Mouse (Mus musculus) forebrain, embryonic 11.5 days (tissue): ENCODE results near the gene Arhgap24. TPM values are rescaled to one million over a fixed set of nuclear protein-coding genes. Genes with fewer than 3 reads are reported as not detected.

Experiments
- ATAC-seq: fragments of 200-750 bp; cut with Nextera tagmentation; replicated peaks from 2 replicates; pipeline ENCODE4 v1.8.0; 2017; ENCODE audit warnings: moderate TSS enrichment; ENCODE audit not compliant: low FRiP score
- DNase-seq: peaks from one replicate; pipeline ENCODE4 v3.0.0-alpha.2; 2017; ENCODE audit warnings: low spot score
- H3K27ac ChIP-seq: fragments of 300-500 bp; sonication (generic); 2 replicates; pipeline ENCODE4 v1.5.1; 2014; ENCODE audit warnings: low read depth, low read length
- H3K27me3 ChIP-seq: fragments of 300-500 bp; sonication (generic); 2 replicates; pipeline ENCODE4 v1.6.1; 2014; ENCODE audit warnings: mild to moderate bottlenecking, low read length, mixed read lengths; ENCODE audit not compliant: control insufficient read depth, insufficient read depth
- H3K36me3 ChIP-seq: fragments of 300-500 bp; sonication (generic); 2 replicates; pipeline ENCODE4 v1.6.1; 2014; ENCODE audit warnings: mild to moderate bottlenecking, low read length, moderate library complexity, mixed read lengths; ENCODE audit not compliant: control insufficient read depth, insufficient read depth
- H3K4me1 ChIP-seq: fragments of 300-500 bp; sonication (generic); replicated peaks from 2 replicates; pipeline ENCODE4 v1.6.1; 2014; ENCODE audit warnings: low read length, mixed read lengths; ENCODE audit not compliant: control insufficient read depth, insufficient read depth
- H3K4me2 ChIP-seq: fragments of 300-500 bp; sonication (generic); 2 replicates; pipeline ENCODE4 v1.6.1; 2014; ENCODE audit warnings: low read depth, mild to moderate bottlenecking, low read length, moderate library complexity, mixed read lengths; ENCODE audit not compliant: severe bottlenecking
- H3K4me3 ChIP-seq: fragments of 300-500 bp; sonication (generic); 2 replicates; pipeline ENCODE4 v1.5.1; 2014; ENCODE audit warnings: low read depth, low read length
- H3K9ac ChIP-seq: fragments of 300-500 bp; sonication (generic); 2 replicates; pipeline ENCODE4 v1.6.1; 2014; ENCODE audit warnings: low read length
- H3K9me3 ChIP-seq: fragments of 300-500 bp; sonication (generic); 2 replicates; pipeline ENCODE4 v1.6.1; 2016; ENCODE audit warnings: low read length, mixed read lengths; ENCODE audit not compliant: control insufficient read depth
- WGBS: fragments of 180-500 bp; shearing (Covaris S2); extraction: QIAGEN DNeasy Blood & Tissue Kit; methylation state at CpG from one replicate; pipeline ENCODE4 v1.1.7; 2014; 5-methylcytosine and 5-hydroxymethylcytosine counted together
- polyA plus RNA-seq: library from polyadenylated mRNA; unstranded; fragments of >200 nt; fragmentation: Nextera tagmentation; extraction: Ambion mirVana; gene quantifications from 2 replicates; pipeline ENCODE4 v1.2.1, GENCODE M21; 2014

Arhgap24 gene
- polyA plus RNA-seq, 1 experiment from 2014 or later, result 1.9 TPM

- Histone ChIP-seq H3K27me3 (no peaks in the 10 kb centered on the region), H3K27ac (no peak overlapping the region), H3K4me3 (no peak overlapping the region), H3K9ac (no peak overlapping the region), H3K4me1 (no peaks in the 10 kb centered on the region), H3K9me3 (no peaks in the 10 kb centered on the region), H3K4me2 (no peak overlapping the region), H3K36me3 (no peaks in the 10 kb centered on the region)
- 74% methylated on average over 2 of the region's 2 CpGs for WGBS
- DNase-seq, result no peak
- no peak for ATAC-seq
Measured at GRCm38 (mm10) chr5:102509381-102509780, 28.2 kb downstream of the Arhgap24 start.

GRCm38 (mm10) chr5:102511651-102512050 is 30.5 kb downstream of the Arhgap24 start:
- Histone ChIP-seq H3K4me2 (no peak overlapping the region), H3K9me3 (no peaks in the 10 kb centered on the region), H3K9ac (no peak overlapping the region), H3K27ac (no peak overlapping the region), H3K4me1 (no peaks in the 10 kb centered on the region), H3K36me3 (no peaks in the 10 kb centered on the region), H3K4me3 (no peak overlapping the region), H3K27me3 (no peaks in the 10 kb centered on the region)
- ATAC-seq, result no peak
- DNase-seq, result no peak
- 84% methylated on average over 4 of the region's 4 CpGs for WGBS

GRCm38 (mm10) chr5:102515496-102515895 is 34.3 kb downstream of the Arhgap24 start:
- no peaks in the 10 kb centered on the region for H3K4me1 ChIP-seq
- H3K36me3 ChIP-seq, result no peaks in the 10 kb centered on the region
- no peak overlapping the region for H3K27ac ChIP-seq
- H3K9me3 ChIP-seq, result no peaks in the 10 kb centered on the region
- no peak overlapping the region for H3K4me3 ChIP-seq
- WGBS, result 84% methylated on average over 7 of the region's 7 CpGs
- H3K9ac ChIP-seq, result no peak overlapping the region
- H3K4me2 ChIP-seq, result no peak overlapping the region
- ATAC-seq (no peak), DNase-seq (no peak)
- H3K27me3 ChIP-seq, result no peaks in the 10 kb centered on the region

GRCm38 (mm10) chr5:102520506-102520905 is 39.3 kb downstream of the Arhgap24 start:
- WGBS, result 88% methylated on average over 1 of the region's 1 CpGs
- H3K4me3 ChIP-seq, result no peak overlapping the region
- H3K4me2 ChIP-seq, result no peak overlapping the region
- H3K4me1 ChIP-seq, result no peaks in the 10 kb centered on the region
- H3K36me3 ChIP-seq, result no peaks in the 10 kb centered on the region
- DNase-seq (no peak), ATAC-seq (no peak)
- H3K27ac ChIP-seq, result no peak overlapping the region
- H3K27me3 ChIP-seq, result no peaks in the 10 kb centered on the region
- H3K9me3 ChIP-seq, result no peaks in the 10 kb centered on the region
- H3K9ac ChIP-seq, result no peak overlapping the region

GRCm38 (mm10) chr5:102535311-102535710 is 54.1 kb downstream of the Arhgap24 start:
- no peak for DNase-seq
- Histone ChIP-seq H3K4me2 (no peak overlapping the region), H3K4me1 (no peaks in the 10 kb centered on the region), H3K9me3 (no peaks in the 10 kb centered on the region), H3K4me3 (no peak overlapping the region), H3K27me3 (no peaks in the 10 kb centered on the region), H3K27ac (no peak overlapping the region), H3K9ac (no peak overlapping the region), H3K36me3 (no peaks in the 10 kb centered on the region)
- ATAC-seq, result no peak
- 90% methylated on average over 9 of the region's 9 CpGs for WGBS

- no peaks in the 10 kb centered on the region for H3K27me3 ChIP-seq
- no peak overlapping the region for H3K9ac ChIP-seq
- H3K36me3 ChIP-seq, result no peaks in the 10 kb centered on the region
- 75% methylated on average over 3 of the region's 3 CpGs for WGBS
- DNase-seq, result no peak
- no peaks in the 10 kb centered on the region for H3K9me3 ChIP-seq
- no peaks in the 10 kb centered on the region for H3K4me1 ChIP-seq
- ATAC-seq, result no peak
- no peak overlapping the region for H3K4me2 ChIP-seq
- H3K27ac ChIP-seq, result no peak overlapping the region
- no peak overlapping the region for H3K4me3 ChIP-seq
Measured at GRCm38 (mm10) chr5:102537819-102538218, 56.6 kb downstream of the Arhgap24 start.

- Histone ChIP-seq H3K36me3 (no peaks in the 10 kb centered on the region), H3K4me3 (no peak overlapping the region), H3K27me3 (no peaks in the 10 kb centered on the region), H3K27ac (no peak overlapping the region), H3K4me2 (no peak overlapping the region), H3K9ac (no peak overlapping the region), H3K9me3 (no peaks in the 10 kb centered on the region), H3K4me1 (no peaks in the 10 kb centered on the region)
- DNase-seq, result no peak
- WGBS, result 95% methylated on average over 4 of the region's 4 CpGs
- ATAC-seq, result no peak
Measured at GRCm38 (mm10) chr5:102546296-102546695, 65.1 kb downstream of the Arhgap24 start.

- Histone ChIP-seq H3K4me1 (no peaks in the 10 kb centered on the region), H3K27ac (no peak overlapping the region), H3K36me3 (no peaks in the 10 kb centered on the region), H3K4me2 (no peak overlapping the region), H3K9ac (no peak overlapping the region), H3K4me3 (no peak overlapping the region), H3K9me3 (no peaks in the 10 kb centered on the region), H3K27me3 (no peaks in the 10 kb centered on the region)
- ATAC-seq, result no peak
- no peak for DNase-seq
Measured at GRCm38 (mm10) chr5:102547786-102548185, 66.6 kb downstream of the Arhgap24 start.

GRCm38 (mm10) chr5:102548382-102548781 is 67.2 kb downstream of the Arhgap24 start:
- no peak overlapping the region for H3K9ac ChIP-seq
- no peak for ATAC-seq
- no peak overlapping the region for H3K4me3 ChIP-seq
- H3K4me1 ChIP-seq, result no peaks in the 10 kb centered on the region
- H3K4me2 ChIP-seq, result no peak overlapping the region
- 76% methylated on average over 2 of the region's 2 CpGs for WGBS
- DNase-seq, result no peak
- no peaks in the 10 kb centered on the region for H3K36me3 ChIP-seq
- no peak overlapping the region for H3K27ac ChIP-seq
- H3K9me3 ChIP-seq, result no peaks in the 10 kb centered on the region
- no peaks in the 10 kb centered on the region for H3K27me3 ChIP-seq
